Mouse (Mus musculus) layer of hippocampus, adult 11-12 months (tissue): Measurements from ENCODE around the gene Iars2.

Source experiments
- DNase-seq: peaks from one replicate; pipeline ENCODE4 v3.0.0; 2022; ENCODE audit warnings: low spot score

The Iars2 gene

GRCm38 (mm10) chr1:185328721-185329610 is at the start of gene Iars2:
TSS of gene Iars2 (minus strand) at chr1:185329396.
- DNase-seq = peak; percentile 91

- no peak for DNase-seq
Observed at GRCm38 (mm10) chr1:185377429-185377828, 48.2 kb upstream of the Iars2 start.

- DNase-seq = peak; percentile 31
Observed at GRCm38 (mm10) chr1:185376390-185376789, 47.2 kb upstream of the Iars2 start.

- DNase-seq = no peak
Observed at GRCm38 (mm10) chr1:185369979-185370378, 40.8 kb upstream of the Iars2 start.

GRCm38 (mm10) chr1:185367383-185367782 is 38.2 kb upstream of the Iars2 start:
- DNase-seq = no peak

GRCm38 (mm10) chr1:185364183-185364540 is 35.0 kb upstream of the Iars2 start:
- DNase-seq = no peak

GRCm38 (mm10) chr1:185363526-185364182 is 34.5 kb upstream of the Iars2 start:
- DNase-seq = peak; percentile 52

GRCm38 (mm10) chr1:185362677-185363520 is 33.7 kb upstream of the Iars2 start, which contains the start of gene Eprs:
TSS of gene Eprs (plus strand) at chr1:185363044.
- DNase-seq = peak; percentile 99

GRCm38 (mm10) chr1:185358211-185358610 is 29.0 kb upstream of the Iars2 start:
- no peak for DNase-seq

- no peak for DNase-seq
Observed at GRCm38 (mm10) chr1:185356246-185356645, 27.1 kb upstream of the Iars2 start.

- no peak for DNase-seq
Observed at GRCm38 (mm10) chr1:185354731-185355130, 25.5 kb upstream of the Iars2 start.

- no peak for DNase-seq
Observed at GRCm38 (mm10) chr1:185353351-185353750, 24.2 kb upstream of the Iars2 start.

GRCm38 (mm10) chr1:185352151-185352550 is 23.0 kb upstream of the Iars2 start:
- no peak for DNase-seq

GRCm38 (mm10) chr1:185350611-185351010 is 21.4 kb upstream of the Iars2 start:
- no peak for DNase-seq

- DNase-seq = no peak
Observed at GRCm38 (mm10) chr1:185349741-185350140, 20.5 kb upstream of the Iars2 start.

GRCm38 (mm10) chr1:185346188-185346587 is 17.0 kb upstream of the Iars2 start:
- no peak for DNase-seq

GRCm38 (mm10) chr1:185343422-185343821 is 14.2 kb upstream of the Iars2 start:
- DNase-seq = no peak

- no peak for DNase-seq
Observed at GRCm38 (mm10) chr1:185342441-185342840, 13.2 kb upstream of the Iars2 start.

GRCm38 (mm10) chr1:185336535-185336934 is 7.3 kb upstream of the Iars2 start:
- DNase-seq = no peak

- no peak for DNase-seq
Observed at GRCm38 (mm10) chr1:185335231-185335765, 6.1 kb upstream of the Iars2 start.

GRCm38 (mm10) chr1:185334136-185334535 is 4.9 kb upstream of the Iars2 start:
- DNase-seq = no peak

GRCm38 (mm10) chr1:185333651-185334050 is 4.5 kb upstream of the Iars2 start:
- no peak for DNase-seq
